Mouse (Mus musculus) R1 (cell line): Measurements from ENCODE around the gene Myh10.
A peak's percentile ranks its signal among the peaks of the same experiment; 100 is the strongest.

ENCODE experiments used
- DNase-seq: peaks from one replicate; pipeline ENCODE4 v3.0.0-alpha.2; 2018; ENCODE audit warnings: low read depth, low spot score

Gene Myh10

DNA sequence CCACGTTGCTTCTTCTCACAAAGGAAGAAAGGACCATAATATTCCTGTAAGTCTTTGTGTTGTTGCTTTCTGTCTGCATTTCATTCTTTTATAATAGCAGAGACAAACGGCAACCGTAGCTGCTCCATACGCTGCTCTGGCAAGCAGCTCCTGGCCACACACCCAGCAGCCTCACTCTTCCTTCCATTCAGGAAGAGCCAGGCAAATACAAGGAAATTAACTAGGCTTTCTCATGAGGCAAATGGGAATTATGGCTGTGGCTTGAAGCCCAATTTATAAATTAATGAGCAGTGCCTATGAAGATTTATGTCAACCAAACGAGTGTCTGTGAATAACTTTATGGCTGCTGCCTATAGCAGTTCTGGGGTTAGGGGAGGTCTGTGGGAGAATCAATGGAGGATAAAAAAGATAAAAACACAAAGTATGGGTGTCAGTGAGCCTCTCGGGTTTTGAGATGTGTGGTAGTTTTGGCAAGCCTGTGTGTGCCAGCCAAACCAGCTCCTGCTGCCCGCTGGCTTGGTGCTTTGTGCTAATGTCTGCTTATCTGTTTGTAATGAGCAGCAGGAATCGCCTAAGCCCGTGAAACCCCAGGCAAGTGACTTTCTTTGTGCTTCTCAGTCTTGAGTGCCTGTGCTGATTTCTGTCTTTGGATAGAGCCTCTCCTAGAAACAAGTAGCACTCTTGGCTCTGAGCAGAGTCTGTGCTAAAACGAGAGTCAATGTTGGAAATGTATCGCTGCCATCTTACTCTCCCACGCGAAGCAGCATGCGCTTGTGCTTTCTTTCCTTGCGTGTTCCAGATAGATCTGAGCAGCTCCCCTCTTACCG is 54.2 kb downstream of the Myh10 start:
- DNase-seq: no peak

DNA sequence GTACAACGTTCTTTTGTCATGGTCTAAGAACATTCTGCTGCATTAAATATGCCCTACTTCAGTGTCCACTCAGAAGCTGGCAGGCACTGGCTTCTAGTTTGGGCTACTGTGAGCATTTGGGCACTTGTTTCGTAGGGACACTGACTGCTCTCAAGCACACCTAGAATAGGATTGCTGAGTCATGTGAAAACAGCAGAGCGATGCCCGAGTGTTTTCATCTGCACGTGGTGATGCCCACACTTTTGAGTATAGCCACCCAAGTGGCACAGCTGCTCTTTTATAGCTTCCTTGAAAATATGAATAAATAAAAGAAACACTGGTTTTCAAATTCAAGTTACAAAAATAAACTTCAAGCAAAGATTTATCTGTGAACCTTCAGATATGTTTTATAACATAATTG is 56.8 kb downstream of the Myh10 start:
- no peak for DNase-seq

- no peak for DNase-seq
Measured at GRCm38 (mm10) chr11:68750206-68750605, 58.8 kb downstream of the Myh10 start.

DNA sequence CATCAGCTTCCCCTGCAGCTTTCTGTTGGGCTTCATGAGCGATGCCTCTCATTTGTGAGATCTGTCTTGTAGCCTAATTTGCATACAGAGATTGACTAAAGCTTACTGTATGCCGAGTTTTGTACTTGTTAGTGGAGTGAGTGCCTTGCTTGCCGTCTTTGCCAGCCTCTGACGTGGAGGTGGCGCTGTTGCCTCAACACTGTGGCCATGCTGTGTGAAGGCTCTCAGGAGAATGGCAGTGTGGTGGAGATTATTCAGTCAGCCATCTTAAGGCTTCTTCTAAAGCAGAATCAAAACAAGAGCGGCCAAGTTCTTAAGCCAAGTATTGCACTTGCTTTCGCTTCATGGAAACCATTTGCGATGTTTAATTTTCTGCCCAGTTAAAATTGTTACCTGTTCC is 59.6 kb downstream of the Myh10 start:
- DNase-seq: peak; percentile 82

- DNase-seq: no peak
Measured at GRCm38 (mm10) chr11:68754283-68754682, 62.9 kb downstream of the Myh10 start.

DNA sequence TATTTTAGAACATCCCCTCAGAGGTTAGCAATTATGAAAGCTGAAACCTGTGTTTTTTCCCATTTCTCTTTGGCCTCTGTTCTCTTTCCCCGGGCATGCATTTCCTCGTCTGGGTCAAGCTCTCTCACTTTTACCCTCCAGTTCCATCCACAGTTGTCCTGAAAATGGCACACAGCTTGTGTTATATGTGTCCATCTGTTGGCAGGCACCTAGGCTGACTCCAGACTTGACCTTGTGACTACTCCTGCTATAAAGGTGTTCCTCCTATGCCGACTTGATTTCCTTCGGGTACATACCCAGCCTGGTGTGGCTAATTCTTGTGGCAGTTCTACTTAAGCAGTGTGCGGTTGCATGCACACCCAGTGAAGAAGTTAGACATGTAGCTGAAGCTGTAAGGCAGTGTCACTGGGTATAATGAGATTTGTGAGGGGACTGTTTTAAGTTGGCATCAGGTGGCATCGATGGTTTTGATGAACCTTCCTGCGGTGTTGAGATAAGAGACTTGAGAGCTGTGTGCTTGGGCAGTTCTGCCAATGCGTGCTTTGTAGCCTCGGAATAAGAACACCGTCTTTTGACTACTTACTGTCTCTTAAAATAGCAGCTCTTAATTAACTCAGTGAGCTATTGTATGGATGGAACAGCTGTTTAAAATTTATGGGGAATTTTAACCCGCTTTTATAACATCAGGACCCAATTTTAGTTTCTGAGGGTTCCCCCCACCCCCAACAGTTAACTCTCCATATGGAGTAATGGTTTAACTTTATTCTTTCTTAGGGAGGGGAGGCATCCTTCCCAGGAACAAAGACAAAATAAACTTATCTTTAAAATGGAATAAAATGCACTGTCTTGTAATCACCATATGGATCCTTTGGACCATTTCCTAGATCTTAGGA is 65.3 kb downstream of the Myh10 start:
- no peak for DNase-seq

GRCm38 (mm10) chr11:68759691-68760090 is 68.3 kb downstream of the Myh10 start:
- no peak for DNase-seq

- DNase-seq: no peak
Measured at GRCm38 (mm10) chr11:68761155-68761554, 69.8 kb downstream of the Myh10 start.

- no peak for DNase-seq
Measured at GRCm38 (mm10) chr11:68761664-68762063, 70.3 kb downstream of the Myh10 start.

- no peak for DNase-seq
Measured at GRCm38 (mm10) chr11:68764622-68765021, 73.3 kb downstream of the Myh10 start.

DNA sequence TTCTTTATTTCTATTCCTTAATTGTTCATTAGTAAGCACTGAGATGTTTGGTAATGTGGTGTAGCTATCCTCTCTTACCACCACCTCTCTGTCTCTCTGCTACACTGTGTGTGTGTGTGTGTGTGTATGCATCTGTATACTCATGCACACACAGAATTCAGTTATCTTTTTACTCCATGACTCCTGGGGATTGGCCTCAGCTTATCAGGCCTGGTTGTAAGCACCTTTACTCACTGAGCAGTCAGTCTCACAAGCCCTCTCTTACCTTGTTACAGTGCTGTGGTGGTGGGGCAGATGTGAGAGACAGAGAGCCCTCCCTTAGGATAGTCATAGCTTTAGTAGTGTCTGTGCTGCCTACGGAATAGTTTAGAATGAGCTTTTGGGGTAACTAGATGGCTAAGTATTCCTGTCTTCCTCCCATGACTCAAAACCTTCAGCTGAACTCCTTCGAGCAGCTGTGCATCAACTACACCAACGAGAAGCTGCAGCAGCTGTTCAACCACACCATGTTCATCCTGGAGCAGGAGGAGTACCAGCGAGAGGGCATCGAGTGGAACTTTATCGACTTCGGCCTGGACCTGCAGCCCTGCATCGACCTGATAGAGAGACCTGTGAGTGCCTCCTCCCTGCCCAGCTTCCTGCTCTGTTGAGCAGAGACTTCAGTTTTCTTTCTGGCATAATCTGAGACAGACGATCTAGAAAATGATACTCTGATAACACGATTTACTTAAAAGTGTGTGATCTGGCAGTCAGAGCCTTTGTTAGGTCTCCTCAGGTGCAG is 76.6 kb downstream of the Myh10 start:
- DNase-seq: no peak

- no peak for DNase-seq
Measured at GRCm38 (mm10) chr11:68769770-68770510, 78.6 kb downstream of the Myh10 start.

DNA sequence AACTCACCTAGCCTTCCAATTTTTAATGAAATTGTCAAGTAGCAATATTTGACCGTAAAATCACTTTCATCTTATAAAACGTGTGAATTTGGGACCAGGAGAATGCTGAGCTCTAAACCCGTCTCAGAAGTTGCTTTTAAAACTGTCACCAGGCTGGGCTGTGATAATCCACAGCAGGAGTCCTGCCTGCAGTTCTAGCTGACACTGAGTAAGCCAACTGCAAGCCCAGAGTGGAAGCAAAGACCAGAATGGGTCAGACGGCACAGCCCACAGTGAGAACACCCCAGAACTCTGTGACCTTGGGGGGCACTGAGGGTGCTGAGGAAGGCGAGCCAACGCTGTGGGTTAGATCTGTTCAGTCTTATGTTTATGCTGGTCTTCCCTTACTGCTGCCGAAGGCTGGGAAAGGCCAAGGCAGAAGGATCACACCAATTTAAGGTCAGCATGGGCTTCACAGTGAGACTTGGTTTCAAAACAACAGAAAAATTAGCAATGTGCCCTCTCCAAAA is 84.8 kb downstream of the Myh10 start:
- DNase-seq: no peak

- DNase-seq: no peak
Measured at GRCm38 (mm10) chr11:68777933-68778332, 86.6 kb downstream of the Myh10 start.

GRCm38 (mm10) chr11:68778855-68779254 is 87.5 kb downstream of the Myh10 start:
- no peak for DNase-seq

DNA sequence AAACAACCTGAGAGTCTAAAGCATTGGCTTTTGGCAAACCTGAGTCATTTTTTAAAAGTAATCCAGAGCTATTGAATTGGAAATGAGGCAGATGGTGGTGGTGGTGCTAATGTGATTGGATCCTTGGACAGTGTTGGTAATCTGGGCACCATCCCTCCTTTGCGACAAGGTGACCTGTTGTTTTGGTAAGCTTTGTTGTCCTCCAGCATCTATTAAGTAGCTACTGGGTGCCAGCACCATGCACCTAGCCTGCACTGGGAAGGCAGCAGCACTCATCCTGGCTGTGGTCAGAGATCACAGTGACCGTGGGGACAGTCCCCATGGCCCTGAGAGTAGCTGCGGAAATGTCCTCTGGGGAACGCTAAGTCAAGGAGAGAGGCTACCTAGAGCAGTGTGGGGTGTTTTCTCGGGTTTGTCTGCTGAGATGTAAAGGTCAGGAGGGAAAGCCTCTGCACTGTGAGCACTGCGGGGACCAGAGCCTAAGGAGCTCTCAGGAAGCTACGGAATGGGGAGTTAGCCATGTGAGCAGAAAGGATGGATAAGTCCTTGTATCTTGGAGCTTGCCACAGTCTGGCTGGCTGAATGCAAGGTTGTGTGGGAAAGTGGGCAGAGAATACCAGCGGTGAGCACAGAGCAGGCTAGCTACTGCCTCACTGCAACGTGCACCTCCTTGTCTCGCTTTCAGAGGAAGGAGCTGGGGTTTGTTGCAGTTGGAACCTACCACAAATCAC is 88.5 kb downstream of the Myh10 start:
- no peak for DNase-seq

DNA sequence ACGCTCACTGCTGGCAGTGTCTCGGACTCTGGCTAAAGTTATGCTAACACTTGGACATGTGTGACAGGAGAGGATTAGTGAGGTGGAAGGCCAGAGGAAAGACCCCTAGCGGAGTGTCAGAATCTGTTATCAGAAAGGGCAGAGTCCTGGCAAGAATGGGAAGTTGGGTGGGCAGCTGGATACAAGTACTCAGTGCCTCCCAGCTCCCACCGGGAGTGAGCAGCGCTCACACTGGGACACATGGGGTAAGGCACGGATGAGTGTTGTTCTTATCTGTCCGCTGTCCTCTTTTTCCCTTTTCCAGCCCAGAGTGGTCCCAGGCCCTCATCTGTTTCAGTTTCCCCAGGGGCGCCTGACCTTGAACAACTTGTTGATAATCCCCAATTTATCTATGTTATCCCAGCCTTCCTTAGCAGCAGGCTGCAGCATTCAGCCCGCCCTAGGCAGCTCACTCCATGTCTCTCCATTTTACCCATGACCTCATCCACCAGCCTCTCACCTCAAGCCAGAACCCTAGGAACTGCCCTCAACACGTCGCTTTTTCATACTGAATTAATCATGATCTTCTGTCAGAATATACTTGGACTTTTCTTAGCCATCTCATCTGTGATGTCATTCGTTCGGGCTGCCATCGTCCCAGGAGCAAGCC is 89.2 kb downstream of the Myh10 start:
- DNase-seq: no peak

DNA sequence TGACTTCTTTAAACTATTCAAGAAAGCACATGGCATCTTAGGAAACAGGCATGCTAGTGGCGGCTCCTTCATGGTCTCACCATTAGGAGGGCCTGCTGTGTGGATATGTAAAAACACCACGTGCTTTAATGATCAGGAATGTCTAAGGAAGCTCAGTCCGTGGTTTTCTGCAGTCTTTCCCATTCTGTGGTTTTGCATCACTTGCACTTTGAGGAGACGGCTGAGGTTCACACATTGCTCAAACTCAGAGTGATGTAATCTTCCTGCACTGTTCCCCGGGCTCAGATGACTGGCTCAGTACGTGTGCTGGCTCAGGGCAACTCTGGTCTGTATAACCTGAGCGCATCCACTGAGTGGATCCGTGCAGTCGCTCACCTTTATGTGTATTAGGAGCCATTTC is 91.0 kb downstream of the Myh10 start:
- peak; percentile 24 for DNase-seq

DNA sequence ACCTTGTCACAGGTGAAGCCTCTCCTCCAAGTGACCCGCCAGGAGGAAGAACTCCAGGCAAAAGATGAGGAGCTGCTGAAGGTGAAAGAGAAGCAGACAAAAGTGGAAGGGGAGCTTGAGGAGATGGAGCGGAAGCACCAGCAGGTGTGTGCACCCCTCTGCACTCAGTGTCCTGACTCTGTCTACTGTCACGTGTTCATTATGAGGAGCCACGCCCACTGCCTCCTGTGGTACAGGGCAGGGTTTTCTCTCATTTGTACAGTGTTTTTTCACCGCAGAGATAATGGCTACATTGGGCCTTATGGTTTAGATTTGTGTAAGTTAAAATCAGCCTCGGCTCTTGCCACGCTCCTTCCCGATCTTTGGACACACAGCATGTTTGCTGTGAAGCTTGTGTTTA is 94.5 kb downstream of the Myh10 start:
- peak; percentile 62 for DNase-seq

- DNase-seq: no peak
Measured at GRCm38 (mm10) chr11:68787222-68787621, 95.9 kb downstream of the Myh10 start.
